Mouse (Mus musculus) monocyte, adult 2 months (primary cell): ENCODE results near the gene Dnajc8.

Experiments
- DNase-seq, 2 experiments: peaks; one replicate each; pipeline ENCODE4 v3.0.0; 2022; ENCODE audit warnings: low spot score in 2 of 2, low read depth in 1 of 2

The Dnajc8 gene

GRCm38 (mm10) chr4:132535406-132536121, at the start of gene Dnajc8:
Dnajc8 (plus strand) TSS chr4:132535550.
- peak; percentile 73 to 90 for DNase-seq

GRCm38 (mm10) chr4:132488521-132488920, 46.8 kb upstream of the Dnajc8 start:
- DNase-seq, result no peak

GRCm38 (mm10) chr4:132488976-132489375, 46.4 kb upstream of the Dnajc8 start:
- no peak for DNase-seq

- no peak for DNase-seq
Measured at GRCm38 (mm10) chr4:132490273-132491010, 44.9 kb upstream of the Dnajc8 start.

DNA sequence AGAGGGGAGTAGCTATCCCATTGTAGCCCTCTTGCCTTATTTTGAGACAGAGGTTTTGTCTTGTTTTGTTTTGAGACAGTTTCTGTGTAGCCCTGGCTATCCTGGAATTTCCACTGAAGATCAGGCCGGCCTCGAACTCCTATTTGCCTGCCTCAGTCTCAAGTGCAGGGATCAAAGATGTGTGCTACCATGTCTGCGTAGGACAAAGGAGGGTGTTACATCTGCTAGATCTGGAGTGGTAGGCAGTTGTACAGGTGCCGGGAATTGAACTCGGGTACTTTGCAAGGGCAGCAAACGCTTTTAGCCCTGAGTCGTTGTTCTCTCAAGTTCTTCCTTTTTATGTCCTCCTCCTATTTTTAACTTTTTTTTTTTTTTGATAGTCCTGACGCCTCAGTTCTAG, 44.3 kb upstream of the Dnajc8 start:
- DNase-seq, result no peak

DNA sequence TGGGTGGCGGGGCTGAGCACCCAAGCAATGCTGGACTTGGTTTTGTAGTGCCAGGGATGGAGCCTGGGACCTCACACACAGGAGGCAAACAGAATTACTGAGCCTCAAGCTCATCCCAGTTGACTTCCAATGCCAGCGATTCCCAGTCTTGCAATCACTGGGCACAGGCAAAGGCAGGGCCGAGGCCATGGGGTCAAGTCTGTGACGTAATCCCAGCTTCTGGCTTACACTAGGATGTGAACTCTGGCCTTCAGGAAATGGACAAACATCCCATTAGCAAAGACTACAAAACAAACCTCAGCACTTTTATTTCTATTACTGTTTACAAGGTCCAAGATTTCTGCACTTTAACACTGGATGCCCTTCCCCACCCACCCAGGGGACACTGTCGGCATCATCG, 43.6 kb upstream of the Dnajc8 start:
- DNase-seq, result no peak

DNA sequence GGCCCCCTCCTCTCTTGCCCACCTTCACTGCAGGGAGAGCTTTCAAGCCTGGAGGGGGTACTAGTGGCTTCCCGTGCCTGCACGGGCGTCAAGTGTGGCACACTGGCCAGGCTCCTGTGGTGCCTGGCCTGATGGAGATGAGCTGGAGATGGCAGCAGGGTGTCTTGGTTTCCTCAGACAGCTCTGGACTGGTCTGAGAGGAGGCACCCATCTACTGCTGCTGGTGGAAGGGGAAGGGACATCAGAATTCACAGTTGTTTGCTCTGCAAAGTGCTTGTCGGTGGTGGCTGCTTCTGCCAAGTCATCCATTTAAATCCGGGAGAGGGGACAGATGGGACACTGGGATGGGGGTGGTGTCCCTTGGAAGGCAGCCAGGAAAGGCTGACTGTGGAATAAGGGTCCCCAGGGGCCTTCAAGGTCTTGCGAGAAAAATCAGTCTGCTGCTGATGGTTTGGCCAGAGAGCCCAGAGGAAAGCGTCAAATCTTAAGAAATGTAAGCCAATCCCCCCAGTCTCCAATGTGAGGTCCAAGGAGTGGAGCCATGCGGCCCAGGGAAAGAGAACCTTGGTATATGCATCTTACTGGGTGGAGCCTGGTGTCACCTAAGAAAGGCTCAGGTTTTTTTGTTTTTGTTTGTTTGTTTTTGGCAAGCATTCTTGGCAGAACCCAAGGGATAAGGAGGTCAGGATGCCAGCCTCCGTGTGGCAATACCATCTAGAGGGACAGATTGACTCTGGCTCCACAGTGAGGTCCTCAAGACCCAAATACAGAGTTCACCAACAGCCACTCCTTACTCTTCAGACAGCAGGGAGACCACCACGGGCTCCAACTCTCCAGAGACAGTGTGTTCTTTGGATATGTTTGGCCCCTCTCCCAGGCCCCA, 42.9 kb upstream of the Dnajc8 start:
- no peak for DNase-seq

DNA sequence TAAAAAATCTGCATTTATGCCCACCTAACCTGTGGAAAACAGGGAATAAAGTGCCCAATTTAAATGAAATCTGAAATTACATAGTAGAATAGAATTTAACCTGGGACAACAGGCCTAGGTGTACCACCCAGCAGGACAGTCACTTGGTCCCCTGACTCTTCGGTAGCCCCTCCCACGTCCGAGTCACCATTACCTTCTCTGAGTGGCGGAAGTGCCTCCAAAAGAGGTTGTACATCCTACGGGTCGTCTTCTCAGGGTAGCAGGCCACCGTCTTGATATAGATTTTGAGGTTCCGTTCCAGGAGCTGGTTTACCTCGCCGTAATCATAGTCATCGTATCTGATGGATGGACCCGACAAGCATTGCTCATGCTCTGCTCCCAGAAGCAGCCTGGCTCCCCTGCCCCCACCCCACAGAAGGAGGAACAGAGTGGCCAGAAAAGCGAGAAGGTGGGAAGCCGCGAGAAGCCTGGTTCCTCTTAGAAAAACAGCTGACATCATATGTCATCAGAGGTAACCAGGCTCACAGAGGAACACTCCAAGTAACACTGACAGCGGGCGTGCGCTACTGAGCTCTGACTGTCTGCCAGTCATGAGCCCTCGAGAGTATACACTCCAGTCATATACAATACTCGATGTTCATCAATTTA, 41.0 kb upstream of the Dnajc8 start:
- DNase-seq, result peak; percentile 72 to 73

- DNase-seq, result no peak
Measured at GRCm38 (mm10) chr4:132501639-132502038, 33.7 kb upstream of the Dnajc8 start.

- DNase-seq, result no peak
Measured at GRCm38 (mm10) chr4:132503344-132503743, 32.0 kb upstream of the Dnajc8 start.

DNA sequence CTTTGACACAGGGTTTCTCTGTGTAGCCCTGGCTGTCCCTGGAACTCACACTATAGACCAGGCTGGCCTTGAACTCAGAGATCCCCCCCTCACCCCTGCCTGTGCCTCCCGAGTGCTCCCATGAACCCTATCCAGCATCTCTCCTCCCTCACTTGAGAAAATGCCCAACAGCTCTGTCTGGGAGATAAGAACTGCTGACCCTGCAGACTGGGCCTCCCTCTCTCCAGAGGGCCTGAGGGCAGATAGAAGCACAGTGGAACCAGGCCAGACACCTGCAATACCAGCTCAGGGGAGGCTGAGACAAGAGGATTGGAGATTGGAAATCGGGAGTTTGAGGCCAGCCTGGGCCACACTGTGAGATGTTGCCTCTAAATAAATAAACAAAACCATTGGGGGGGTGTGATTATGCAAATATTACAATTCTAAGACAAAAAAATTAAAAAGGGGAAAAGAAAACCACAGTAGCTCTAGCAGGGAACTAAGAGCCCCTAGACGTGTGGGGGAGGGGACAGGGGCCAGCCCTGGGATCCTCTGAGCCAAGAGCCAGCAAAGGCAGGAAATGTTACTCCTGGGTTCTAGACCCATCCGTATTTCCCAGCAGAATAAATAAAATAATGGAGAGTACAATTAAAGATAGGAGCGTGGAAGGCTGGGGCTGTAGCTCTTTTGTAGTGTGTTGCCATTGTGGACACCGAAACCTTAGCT, 30.2 kb upstream of the Dnajc8 start:
- no peak for DNase-seq

- no peak for DNase-seq
Measured at GRCm38 (mm10) chr4:132505800-132506199, 29.6 kb upstream of the Dnajc8 start.

- no peak for DNase-seq
Measured at GRCm38 (mm10) chr4:132506250-132506649, 29.1 kb upstream of the Dnajc8 start.

GRCm38 (mm10) chr4:132507210-132507609, 28.1 kb upstream of the Dnajc8 start:
- DNase-seq, result no peak

- peak in 1 of 2 experiments; percentile 27 for DNase-seq
Measured at GRCm38 (mm10) chr4:132509621-132510296, 25.6 kb upstream of the Dnajc8 start.

GRCm38 (mm10) chr4:132510352-132510798, 25.0 kb upstream of the Dnajc8 start, which contains the start of gene Sesn2:
Sesn2 (minus strand) TSS chr4:132510501.
- peak; percentile 94 to 95 for DNase-seq

- DNase-seq, result no peak
Measured at GRCm38 (mm10) chr4:132512080-132512479, 23.3 kb upstream of the Dnajc8 start.

DNA sequence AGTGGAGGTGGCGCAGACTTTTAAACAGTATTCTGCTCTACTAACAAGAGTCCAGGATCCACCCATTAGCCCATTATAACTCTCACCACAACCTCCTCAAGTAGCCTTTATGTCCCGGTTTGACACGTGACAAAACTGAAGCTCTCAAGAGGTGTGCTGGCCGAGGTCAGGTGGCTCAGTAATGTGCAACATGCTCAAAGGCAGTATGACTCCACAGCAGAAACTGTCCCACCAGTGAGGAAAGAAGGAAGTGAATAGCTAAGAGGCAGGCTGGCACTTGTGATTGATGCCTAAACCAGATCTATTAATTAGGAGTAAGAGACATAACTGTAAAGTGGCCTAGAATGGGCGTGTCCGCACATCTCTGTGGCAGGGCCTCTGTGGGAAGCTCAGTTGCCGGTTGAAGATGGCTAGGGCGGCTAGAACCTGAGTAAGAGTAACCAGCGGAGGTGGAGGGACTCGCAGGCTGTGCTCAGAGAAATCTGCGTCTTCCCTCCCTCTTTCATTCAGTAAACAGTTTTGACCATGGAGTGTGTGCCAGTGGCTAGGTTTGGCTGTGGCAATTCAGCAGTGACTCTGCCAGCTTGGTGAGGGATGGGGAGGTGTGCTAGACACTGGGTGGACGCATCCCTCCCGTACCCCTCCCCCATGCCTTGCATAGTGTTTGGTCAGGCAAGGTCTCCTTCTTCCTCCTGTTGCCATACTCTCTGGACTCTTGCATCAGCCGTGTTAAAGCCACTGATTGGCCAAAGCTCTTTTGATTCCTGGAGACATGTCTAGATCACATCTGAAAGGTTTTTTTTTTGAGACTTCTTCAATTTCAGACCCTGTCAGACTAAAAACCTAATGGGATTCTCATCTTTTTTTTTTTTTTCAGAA, 21.7 kb upstream of the Dnajc8 start:
- no peak for DNase-seq
